Mouse (Mus musculus) cerebral cortex, adult 2 months (tissue): Measurements from ENCODE around the gene Celsr3.

ENCODE experiments used
- WGBS: fragments of 180-500 bp; shearing (Covaris S2); methylation state at CpG from one replicate; pipeline ENCODE4 v1.1.7; 2018; 5-methylcytosine and 5-hydroxymethylcytosine counted together

Gene Celsr3

GRCm38 (mm10) chr9:108858792-108859527 lies 32.8 kb downstream of the Celsr3 start:
- 79% methylated on average over 8 of the region's 8 CpGs for WGBS
